Mouse (Mus musculus): ENCODE results near the gene Pnma5. TPM values are rescaled to one million over a fixed set of nuclear protein-coding genes. Genes with fewer than 3 reads are reported as not detected.

The Pnma5 gene
- not detected in 2 replicates for polyA plus RNA-seq (2012)

DNA sequence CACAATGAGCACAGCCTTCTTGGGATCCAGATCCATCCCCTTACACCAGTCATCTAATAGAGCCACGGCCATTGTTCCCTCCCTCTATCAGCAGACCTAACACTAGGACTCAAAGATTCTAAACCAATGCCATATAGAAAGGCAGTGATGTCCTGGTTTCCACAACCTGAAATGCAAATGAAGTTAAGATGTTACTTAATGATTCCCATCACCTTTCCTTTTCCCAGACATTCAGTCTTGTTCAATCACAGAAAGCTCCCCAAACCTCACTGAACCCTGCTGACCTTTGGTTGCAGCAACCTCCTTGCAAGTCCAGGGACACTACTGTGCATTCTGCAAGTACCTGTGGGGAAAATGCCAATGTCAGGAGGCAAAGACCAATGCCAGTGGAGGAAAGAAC lies at the start of gene Pnma5:
TSS of gene Pnma5 (minus strand) at position 101 of the 400 bp plus-strand sequence.

DNA sequence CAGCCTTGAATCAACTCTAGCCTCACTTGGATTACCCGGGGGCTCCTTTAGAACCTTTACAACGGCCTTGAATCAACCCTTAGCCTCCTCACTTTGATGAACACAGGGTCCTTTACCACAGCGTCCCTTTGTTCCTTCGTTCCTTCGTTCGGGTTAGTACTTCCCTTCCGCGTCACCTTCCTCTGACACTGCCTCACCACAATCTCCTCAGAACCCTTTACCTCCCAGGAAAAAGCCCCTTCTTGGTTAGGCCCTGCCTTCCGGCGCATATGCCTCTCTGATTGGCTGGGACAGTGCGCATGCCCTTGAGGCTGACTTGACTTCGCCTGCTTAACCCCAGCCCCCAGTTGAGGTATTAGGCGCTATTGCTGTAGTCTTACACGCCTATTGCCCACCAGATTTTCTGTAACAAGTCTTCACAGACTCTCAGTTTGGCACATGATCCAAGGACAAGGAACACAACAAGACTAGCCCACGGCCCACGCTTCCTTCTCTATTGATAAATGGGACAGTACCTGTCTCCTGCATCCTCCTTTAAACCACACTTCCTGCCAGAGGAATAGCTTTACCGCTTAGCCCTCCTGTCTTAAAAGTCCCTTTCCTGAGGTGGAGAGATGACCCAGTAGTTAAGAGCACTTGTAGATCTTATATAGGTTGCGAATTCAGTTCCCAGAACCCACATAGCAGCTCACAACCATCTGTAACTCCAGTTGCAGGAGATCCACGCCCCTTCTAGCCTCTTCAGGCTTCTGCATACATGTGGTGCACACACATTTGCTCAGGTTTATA lies 45.6 kb upstream of the Pnma5 start, which contains the start of gene Xlr4a:
TSS of gene Xlr4a (minus strand) at position 212 of the 789 bp plus-strand sequence.

DNA sequence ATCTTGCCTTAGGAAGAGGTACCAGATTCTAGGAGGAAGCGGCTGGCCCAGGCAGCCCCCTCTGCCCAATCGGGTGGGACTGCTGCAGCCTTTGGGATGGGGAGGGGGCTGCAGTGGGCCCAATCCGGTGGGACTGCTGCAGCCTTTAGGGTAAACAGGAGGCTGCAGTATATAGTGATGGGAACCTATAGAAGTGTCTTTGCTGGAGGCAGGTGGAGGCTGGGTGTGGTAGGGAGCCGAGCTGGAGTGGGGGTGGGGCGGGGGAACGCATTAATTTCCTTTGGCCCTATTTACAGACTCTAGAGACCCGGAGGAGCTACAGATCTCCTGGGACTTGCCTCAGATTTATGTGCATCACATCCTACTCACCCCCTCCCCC lies 27.5 kb upstream of the Pnma5 start, which contains the start of gene Pnma3:
TSS of gene Pnma3 (plus strand) at position 373 of the 379 bp plus-strand sequence.

GRCm38 (mm10) chrX:72986841-72987519 lies 49.9 kb downstream of the Pnma5 start, which contains the start of gene Zfp185:
TSS of gene Zfp185 (plus strand) at chrX:72987339.

Other genes starting within 250 kb of the Pnma5 start
- not detected in 2 replicates for gene Gabrq, start 211.9 kb downstream of the Pnma5 start, polyA plus RNA-seq (2012)
- 4.9 and 5.8 TPM in 2 replicates for gene Cetn2, start 118.7 kb downstream of the Pnma5 start, polyA plus RNA-seq (2012)
- gene Nsdhl, start 118.5 kb downstream of the Pnma5 start, polyA plus RNA-seq (2012) = 1.4 TPM in 2 replicates
- 0.04 TPM in 1 of 2 replicates, not detected in the other for gene Zfp185, start 49.8 kb downstream of the Pnma5 start, polyA plus RNA-seq (2012)
- not detected in 2 replicates for gene Pnma3, start 27.7 kb upstream of the Pnma5 start, polyA plus RNA-seq (2012)
- gene Xlr4a, start 45.4 kb upstream of the Pnma5 start, polyA plus RNA-seq (2012) = 1.5 and 1.6 TPM in 2 replicates
- gene Xlr3a, start 60.0 kb upstream of the Pnma5 start, polyA plus RNA-seq (2012) = 0.03 and 0.31 TPM in 2 replicates
- 0.03 and 0.30 TPM in 2 replicates for gene Gm14685, start 79.9 kb upstream of the Pnma5 start, polyA plus RNA-seq (2012)
- gene Xlr5b, start 111.7 kb upstream of the Pnma5 start, polyA plus RNA-seq (2012) = not detected in 2 replicates
- gene DXBay18, start 112.3 kb upstream of the Pnma5 start, polyA plus RNA-seq (2012) = not detected in 2 replicates
- not detected in 2 replicates for gene Spin2d, start 139.9 kb upstream of the Pnma5 start, polyA plus RNA-seq (2012)
- gene Xlr3b, start 155.1 kb upstream of the Pnma5 start, polyA plus RNA-seq (2012) = 0.12 and 0.24 TPM in 2 replicates
- gene Xlr4b, start 177.2 kb upstream of the Pnma5 start, polyA plus RNA-seq (2012) = 1.2 and 1.3 TPM in 2 replicates
- 20.1 and 21.8 TPM in 2 replicates for gene F8a, start 191.2 kb upstream of the Pnma5 start, polyA plus RNA-seq (2012)
- 0.97 and 1.8 TPM in 2 replicates for gene Xlr4c, start 206.0 kb upstream of the Pnma5 start, polyA plus RNA-seq (2012)
- gene Xlr3c, start 228.3 kb upstream of the Pnma5 start, polyA plus RNA-seq (2012) = 0.04 TPM in 1 of 2 replicates, not detected in the other

Measured in megakaryocyte-erythroid progenitor cell, adult 5 weeks (primary cell).